Mouse (Mus musculus) midbrain, embryonic 10.5 days (tissue): ENCODE measurements around the gene 9130409I23Rik. TPM values are rescaled to one million over a fixed set of nuclear protein-coding genes. Genes with fewer than 3 reads are reported as not detected.

ENCODE experiments used
- polyA plus RNA-seq: library from polyadenylated mRNA; unstranded; fragments of >200 nt; fragmentation: Nextera tagmentation; extraction: Ambion mirVana; gene quantifications from 2 replicates; pipeline ENCODE4 v1.2.1, GENCODE M21; 2016

Gene 9130409I23Rik
- polyA plus RNA-seq, 1 experiment from 2014 or later, result not detected

Other genes starting within 250 kb of the 9130409I23Rik start
- 2,611 and 2,764 TPM in 2 replicates for gene H3f3a, start 237.3 kb upstream of the 9130409I23Rik start, polyA plus RNA-seq
- 39.0 and 42.1 TPM in 2 replicates for gene Sde2, start 200.1 kb upstream of the 9130409I23Rik start, polyA plus RNA-seq
- not detected in 2 replicates for gene Lefty2, start 158.1 kb upstream of the 9130409I23Rik start, polyA plus RNA-seq
- gene Pycr2, start 146.9 kb upstream of the 9130409I23Rik start, polyA plus RNA-seq, result 134 and 144 TPM in 2 replicates
- 0.60 and 0.67 TPM in 2 replicates for gene Lefty1, start 116.2 kb upstream of the 9130409I23Rik start, polyA plus RNA-seq
- 2.2 and 3.6 TPM in 2 replicates for gene Tmem63a, start 108.9 kb upstream of the 9130409I23Rik start, polyA plus RNA-seq
- 0.86 and 0.94 TPM in 2 replicates for gene Ephx1, start 30.3 kb upstream of the 9130409I23Rik start, polyA plus RNA-seq
- gene Nvl, start 93.0 kb downstream of the 9130409I23Rik start, polyA plus RNA-seq, result 42.6 and 43.2 TPM in 2 replicates
- 120 and 133 TPM in 2 replicates for gene Cnih4, start 93.5 kb downstream of the 9130409I23Rik start, polyA plus RNA-seq
- 29.8 and 33.8 TPM in 2 replicates for gene Wdr26, start 160.8 kb downstream of the 9130409I23Rik start, polyA plus RNA-seq